In the genomic region with DNA sequence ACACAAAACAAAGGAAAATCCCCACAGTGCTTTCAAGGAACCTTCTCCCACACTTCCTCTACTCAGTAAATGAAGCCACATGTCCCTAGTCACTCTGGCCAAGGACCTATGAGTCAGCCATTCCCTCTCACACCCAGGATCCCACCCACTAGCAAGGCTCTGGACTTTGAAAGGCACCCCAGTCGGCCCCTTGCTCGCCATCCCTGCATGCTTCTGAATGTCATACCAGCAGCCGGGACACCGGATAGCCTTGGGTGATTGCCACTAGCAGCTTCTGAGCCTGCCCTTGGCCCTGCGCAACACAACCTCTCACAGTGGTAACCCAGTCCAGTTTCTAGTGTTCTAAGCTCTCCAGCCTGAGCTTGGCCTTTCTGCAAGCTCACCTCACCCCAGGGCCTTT, we compare ENCODE assay signal across 11 mouse cellular contexts. TPM values are rescaled to one million over a fixed set of nuclear protein-coding genes. Genes with fewer than 3 reads are reported as not detected.
DNase-seq lines count a peak whose midpoint lies in the region; TF ChIP-seq lines count a peak whose summit lies in the region.
"Had no signal": no experiment of that assay in that cellular context is flagged by ENCODE, and none has a peak within 500 bp of the region (broad histone marks: within the 10 kb centered on the region; RNA-seq: fewer than 3 reads in every experiment).

No protein-coding gene starts in this region.

- H3K36me3 ChIP-seq in C2C12 (ENCODE audit: control insufficient read depth, insufficient read depth): no peaks in the 10 kb centered on the region
- H3K36me3 ChIP-seq: midbrain, embryonic 10.5 days; neural tube, embryonic 15.5 days had no signal

- H3K79me2 ChIP-seq in C2C12 (ENCODE audit: control insufficient read depth, insufficient read depth): peaks cover 30% of the 10 kb centered on the region

- H3K79me3 ChIP-seq in C2C12 (ENCODE audit: low read depth): no peaks in the 10 kb centered on the region

- intact Hi-C loops in gastrocnemius, postnatal 14 days (cut with DNase I; ENCODE audit: low total_unique reads): no loop called here

- H3K4me3 ChIP-seq in C2C12 (ENCODE audit: insufficient read depth, poor library complexity, severe bottlenecking): no peak overlapping the region
- H3K4me3 ChIP-seq: midbrain, embryonic 10.5 days; neural tube, embryonic 15.5 days had no signal

- H3ac ChIP-seq in C2C12 (ENCODE audit: control insufficient read depth, insufficient read length, low read depth): no peak overlapping the region

- no peak for TF ChIP-seq CTCF in C2C12 (IDR thresholded peaks at IDR 0.05; ENCODE audit: control insufficient read depth, insufficient read depth, insufficient read length)

- DNase-seq in adipocyte (ENCODE audit: low spot score): peak; percentile 68
- peak; percentile 67 for DNase-seq in gastrocnemius, postnatal 14 days
- DNase-seq in heart, postnatal 4 days: peak; percentile 63
- DNase-seq in thymus, postnatal 36 days: no peak
- no peak for DNase-seq in urinary bladder, postnatal 10 days (ENCODE audit: low spot score)
- DNase-seq in thymus, adult 18-20 months: no peak
- no peak for DNase-seq in cerebellum, postnatal 14 days

- no peaks in the 10 kb centered on the region for H3K27me3 ChIP-seq in C2C12 (ENCODE audit: control insufficient read depth, insufficient read depth, insufficient read length)
- H3K27me3 ChIP-seq: Patski had no signal

TF ChIP-seq in C2C12, 6 proteins besides CTCF, POLR2A, EP300 and RAD21:
- TF ChIP-seq USF1 (IDR thresholded peaks at IDR 0.05; ENCODE audit: low read depth) (peak; percentile 6), FOSL1 (IDR thresholded peaks at IDR 0.05; ENCODE audit: insufficient read depth, low read length, poor library complexity, severe bottlenecking) (no peak), MAX (IDR thresholded peaks at IDR 0.05) (peak; percentile 57), MYOD1 (IDR thresholded peaks at IDR 0.05; ENCODE audit: control insufficient read depth, insufficient read length, low read depth) (no peak), CEBPB (IDR thresholded peaks at IDR 0.05; ENCODE audit: low read depth) (no peak), MYOG (IDR thresholded peaks at IDR 0.05; ENCODE audit: control insufficient read depth, extremely low read depth, insufficient read length) (no peak)

RNA-seq across cellular contexts. Expression of a gene that starts 58.2 kb away (rescaled TPM):
- 118 TPM for polyA plus RNA-seq in C2C12 (2012; fragmentation: generic; extraction: Trizol)
- total RNA-seq in gastrocnemius, postnatal 14 days (2021): 100 to 1,000 TPM; 176 to 217 TPM
- total RNA-seq in heart, postnatal 4 days (2021): 100 to 1,000 TPM; 463 to 468 TPM

RNA-seq across cellular contexts. Expression of a gene that starts 59.3 kb away (rescaled TPM):
- polyA plus RNA-seq in C2C12 (2012; fragmentation: generic; extraction: Trizol): 0.05 TPM
- total RNA-seq in gastrocnemius, postnatal 14 days (2021): under 1 TPM in 1 of 2 experiments, not detected in 1; 0.09 TPM
- 1 to 10 TPM; 1.1 to 1.2 TPM for total RNA-seq in heart, postnatal 4 days (2021)

Comparison
In these comparisons a context has a peak if more than half of its experiments do, and no peak if none do; other contexts are left out.
1. DNase-seq: peak in adipocyte (single experiment), gastrocnemius, postnatal 14 days (single experiment) and heart, postnatal 4 days (single experiment); none in thymus, postnatal 36 days (0 of 2), urinary bladder, postnatal 10 days (single experiment), thymus, adult 18-20 months (0 of 2) and cerebellum, postnatal 14 days (0 of 2).